Comparison of ENCODE assay signal across 24 mouse cellular contexts in the genomic region with DNA sequence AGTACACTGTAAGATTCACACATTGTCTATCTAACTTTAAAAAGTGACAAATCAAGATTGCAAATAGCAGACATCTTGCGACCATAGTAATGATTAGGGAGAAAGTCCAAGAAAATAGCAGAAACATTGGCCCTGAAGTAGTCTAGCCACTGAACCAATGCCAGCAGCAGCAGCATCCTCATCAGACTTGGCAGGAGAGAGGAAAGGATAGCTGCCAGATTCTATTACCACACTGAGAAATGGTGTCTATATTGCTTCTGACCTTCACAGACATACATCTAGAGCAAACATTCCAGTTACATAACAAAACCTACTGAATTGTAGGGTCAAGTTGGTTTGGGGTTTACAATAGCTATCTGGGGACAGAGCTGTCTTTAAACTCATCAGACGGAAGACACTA.
DNase-seq lines count a peak whose midpoint lies in the region; ATAC-seq and TF ChIP-seq lines count a peak whose summit lies in the region.
"Had no signal": no experiment of that assay in that cellular context is flagged by ENCODE, and none has a peak within 500 bp of the region (broad histone marks: within the 10 kb centered on the region; RNA-seq: fewer than 3 reads in every experiment).

No protein-coding gene starts in this region.

- 88% methylated on average over 2 of the region's 2 CpGs for WGBS in heart, embryonic 11.5 days (ENCODE audit: insufficient replicate concordance)
- WGBS in lung, embryonic 15.5 days = 55% methylated on average over 2 of the region's 2 CpGs
- WGBS in lung, adult 2 months = 73% methylated on average over 2 of the region's 2 CpGs

- H3K27me3 ChIP-seq in heart, embryonic 11.5 days (ENCODE audit: control insufficient read depth, insufficient read depth, low read length) = no peaks in the 10 kb centered on the region
- no peaks in the 10 kb centered on the region for H3K27me3 ChIP-seq in lung, embryonic 15.5 days
- H3K27me3 ChIP-seq: CH12.LX; embryonic facial prominence, embryonic 15.5 days; heart, embryonic 13.5 days; hindbrain, embryonic 13.5 days; limb, embryonic 12.5 days had no signal

- H3K27ac ChIP-seq in heart, embryonic 11.5 days (ENCODE audit: low read depth, low read length) = no peak overlapping the region
- peak overlapping the region; percentile 9; the same call in 1 of the 2 replicates for H3K27ac ChIP-seq in lung, embryonic 15.5 days
- H3K27ac ChIP-seq: embryonic facial prominence, embryonic 15.5 days; heart, embryonic 13.5 days; hindbrain, embryonic 13.5 days; layer of hippocampus, adult 2 months; limb, embryonic 12.5 days; stomach, postnatal 0 days had no signal

- H3K9ac ChIP-seq in heart, embryonic 11.5 days (ENCODE audit: low read depth, low read length) = no peak overlapping the region
- no peak overlapping the region for H3K9ac ChIP-seq in lung, embryonic 15.5 days
- H3K9ac ChIP-seq: embryonic facial prominence, embryonic 15.5 days; heart, embryonic 13.5 days; hindbrain, embryonic 13.5 days; limb, embryonic 12.5 days; liver, postnatal 0 days had no signal

- no peak for ATAC-seq in heart, embryonic 11.5 days (replicated peaks; ENCODE audit: insufficient number of reproducible peaks, low FRiP score, low TSS enrichment)
- ATAC-seq in lung, embryonic 15.5 days (ENCODE audit: borderline replicate concordance, extremely low read depth, low FRiP score, low TSS enrichment) = peak; percentile 52; the same call in 1 of the 2 replicates
- ATAC-seq: forebrain, embryonic 14.5 days; liver, postnatal 0 days; midbrain, embryonic 16.5 days had no signal

- TF ChIP-seq POLR2A in lung, adult 2 months (IDR thresholded peaks at IDR 0.05; ENCODE audit: borderline replicate concordance, extremely low read depth, low read depth, low read length) = no peak
- no peak for TF ChIP-seq POLR2A in brain, embryonic 14.5 days (IDR thresholded peaks at IDR 0.05; ENCODE audit: borderline replicate concordance, extremely low read depth, insufficient read depth, insufficient read length, poor library complexity, severe bottlenecking)

- H3K9me3 ChIP-seq in heart, embryonic 11.5 days (replicated peaks; ENCODE audit: control insufficient read depth, low read length) = no peaks in the 10 kb centered on the region
- H3K9me3 ChIP-seq in lung, embryonic 15.5 days = no peaks in the 10 kb centered on the region
- H3K9me3 ChIP-seq: embryonic facial prominence, embryonic 15.5 days; G1E; heart, embryonic 13.5 days; hindbrain, embryonic 13.5 days; limb, embryonic 12.5 days had no signal

- no peak overlapping the region for H3K4me3 ChIP-seq in heart, embryonic 11.5 days (ENCODE audit: low read depth, low read length)
- H3K4me3 ChIP-seq in lung, embryonic 15.5 days = no peak overlapping the region
- no peak overlapping the region for H3K4me3 ChIP-seq in lung, adult 2 months (replicated peaks; ENCODE audit: extremely low read depth, low read depth, low read length)
- H3K4me3 ChIP-seq: embryonic facial prominence, embryonic 15.5 days; heart, embryonic 13.5 days; hindbrain, embryonic 13.5 days; layer of hippocampus, adult 2 months; limb, embryonic 12.5 days had no signal

- no peak overlapping the region for H3K4me2 ChIP-seq in heart, embryonic 11.5 days
- H3K4me2 ChIP-seq in lung, embryonic 15.5 days = no peak overlapping the region
- H3K4me2 ChIP-seq: embryonic facial prominence, embryonic 15.5 days; heart, embryonic 13.5 days; hindbrain, embryonic 13.5 days; limb, embryonic 12.5 days; liver, embryonic 11.5 days had no signal

- DNase-seq in heart, postnatal 10 days = peak; percentile 23 to 26
- no peak for DNase-seq in lung, adult 2 months
- peak; percentile 15 for DNase-seq in brain, embryonic 14.5 days (ENCODE audit: low read depth)
- peak; percentile 18 for DNase-seq in lung, postnatal 14 days
- no peak for DNase-seq in spleen, postnatal 14 days (ENCODE audit: low spot score in 2 of 2)
- DNase-seq: adrenal gland, adult 8-10 months; B cell, adult 2 months; heart, adult 11 months; kidney, postnatal 25 days; liver, postnatal 0 days; thymus, adult 2 months had no signal

- intact Hi-C loops in heart, postnatal 10 days (cut with DNase I) = no loop called here

- H3K4me1 ChIP-seq in heart, embryonic 11.5 days (ENCODE audit: control insufficient read depth, insufficient read depth, low read length) = no peaks in the 10 kb centered on the region
- peaks cover 6% of the 10 kb centered on the region for H3K4me1 ChIP-seq in lung, embryonic 15.5 days
- H3K4me1 ChIP-seq in lung, adult 2 months (ENCODE audit: control insufficient read depth, insufficient read depth, low read length) = no peaks in the 10 kb centered on the region
- H3K4me1 ChIP-seq: embryonic facial prominence, embryonic 15.5 days; hindbrain, embryonic 13.5 days; limb, embryonic 12.5 days had no signal

- no peak for TF ChIP-seq CTCF in lung, adult 2 months (IDR thresholded peaks at IDR 0.05; ENCODE audit: insufficient read depth, low read length)
- TF ChIP-seq CTCF in brain, embryonic 14.5 days (IDR thresholded peaks at IDR 0.05; ENCODE audit: borderline replicate concordance, extremely low read depth, insufficient read depth, insufficient read length) = no peak

- no peaks in the 10 kb centered on the region for H3K36me3 ChIP-seq in heart, embryonic 11.5 days (ENCODE audit: control insufficient read depth, insufficient read depth, low read length)
- no peaks in the 10 kb centered on the region for H3K36me3 ChIP-seq in lung, embryonic 15.5 days
- H3K36me3 ChIP-seq: embryonic facial prominence, embryonic 15.5 days; G1E; heart, embryonic 13.5 days; hindbrain, embryonic 13.5 days; limb, embryonic 12.5 days had no signal

Comparison
In these comparisons a context has a peak if more than half of its experiments do, and no peak if none do; other contexts are left out.
1. DNase-seq: peak in heart, postnatal 10 days (2 of 2), brain, embryonic 14.5 days (single experiment) and lung, postnatal 14 days (single experiment); none in lung, adult 2 months (single experiment) and spleen, postnatal 14 days (0 of 2).